Mouse (Mus musculus): ENCODE results near the gene Gm28539.
"Not testable (repeated sequence)": the region's sequence is repeated elsewhere in the genome, so short reads cannot be mapped to it uniquely, and the experiment has no call there.

The Gm28539 gene

GRCm38 (mm10) chr16:18836468-18837208 is at the start of gene Gm28539, which contains the start of gene 2510002D24Rik:
Gm28539 (plus strand) TSS chr16:18836584.
2510002D24Rik (plus strand) TSS chr16:18836578.
- peak; percentile 99 for DNase-seq

GRCm38 (mm10) chr16:18786652-18787051 is 49.7 kb upstream of the Gm28539 start:
- DNase-seq = no peak

- DNase-seq = no peak
Observed at GRCm38 (mm10) chr16:18788627-18789406, 47.6 kb upstream of the Gm28539 start.

GRCm38 (mm10) chr16:18795223-18795899 is 41.0 kb upstream of the Gm28539 start:
- no peak for DNase-seq

- DNase-seq = no peak
Observed at GRCm38 (mm10) chr16:18796645-18797044, 39.7 kb upstream of the Gm28539 start.

GRCm38 (mm10) chr16:18798151-18798550 is 38.2 kb upstream of the Gm28539 start:
- no peak for DNase-seq

- peak; percentile 55 to 72 for DNase-seq
Observed at GRCm38 (mm10) chr16:18798841-18799240, 37.5 kb upstream of the Gm28539 start.

- peak in 1 of 2 experiments; percentile 43 for DNase-seq
Observed at GRCm38 (mm10) chr16:18805746-18806145, 30.6 kb upstream of the Gm28539 start.

- no peak for DNase-seq
Observed at GRCm38 (mm10) chr16:18809001-18809400, 27.4 kb upstream of the Gm28539 start.

GRCm38 (mm10) chr16:18811032-18811431 is 25.4 kb upstream of the Gm28539 start:
- no peak for DNase-seq

GRCm38 (mm10) chr16:18811468-18812384 is 24.7 kb upstream of the Gm28539 start, which contains the start of the genes Ufd1 and Cdc45:
Ufd1 (plus strand) TSS chr16:18811779.
Cdc45 (minus strand) TSS chr16:18811987.
- peak; percentile 91 to 95 for DNase-seq

GRCm38 (mm10) chr16:18812385-18812910 is 23.9 kb upstream of the Gm28539 start:
- no peak for DNase-seq

GRCm38 (mm10) chr16:18822356-18822755 is 14.0 kb upstream of the Gm28539 start:
- no peak for DNase-seq

- DNase-seq = no peak
Observed at GRCm38 (mm10) chr16:18822925-18823324, 13.5 kb upstream of the Gm28539 start.

GRCm38 (mm10) chr16:18828630-18829029 is 7.8 kb upstream of the Gm28539 start:
- no peak for DNase-seq

GRCm38 (mm10) chr16:18829102-18829501 is 7.3 kb upstream of the Gm28539 start:
- peak in 1 of 2 experiments; percentile 28 for DNase-seq

GRCm38 (mm10) chr16:18833486-18833885 is 2.9 kb upstream of the Gm28539 start:
- no peak for DNase-seq

- no peak for DNase-seq
Observed at GRCm38 (mm10) chr16:18836073-18836467, 314 bp upstream of the Gm28539 start.

GRCm38 (mm10) chr16:18838346-18838745 is 2.0 kb downstream of the Gm28539 start:
- no peak for DNase-seq

GRCm38 (mm10) chr16:18846301-18846820 is 10.0 kb downstream of the Gm28539 start:
- DNase-seq = no peak

GRCm38 (mm10) chr16:18849521-18850190 is 13.3 kb downstream of the Gm28539 start:
- DNase-seq = not testable (repeated sequence)

Measured in kidney, postnatal 25 days (tissue).